Mouse (Mus musculus): Measurements from ENCODE around the gene Acaca. TPM values are rescaled to one million over a fixed set of nuclear protein-coding genes. Genes with fewer than 3 reads are reported as not detected.
A peak's percentile ranks its signal among the peaks of the same experiment; 100 is the strongest.
"Not testable (repeated sequence)": the region's sequence is repeated elsewhere in the genome, so short reads cannot be mapped to it uniquely, and the experiment has no call there.

Gene Acaca
- total RNA-seq, 2 experiments from 2014 or later = 488 to 991 TPM

GRCm38 (mm10) chr11:84376510-84377365 lies 247.3 kb downstream of the Acaca start:
- DNase-seq (ENCODE audit: low spot score in 2 of 2) = no peak

DNA sequence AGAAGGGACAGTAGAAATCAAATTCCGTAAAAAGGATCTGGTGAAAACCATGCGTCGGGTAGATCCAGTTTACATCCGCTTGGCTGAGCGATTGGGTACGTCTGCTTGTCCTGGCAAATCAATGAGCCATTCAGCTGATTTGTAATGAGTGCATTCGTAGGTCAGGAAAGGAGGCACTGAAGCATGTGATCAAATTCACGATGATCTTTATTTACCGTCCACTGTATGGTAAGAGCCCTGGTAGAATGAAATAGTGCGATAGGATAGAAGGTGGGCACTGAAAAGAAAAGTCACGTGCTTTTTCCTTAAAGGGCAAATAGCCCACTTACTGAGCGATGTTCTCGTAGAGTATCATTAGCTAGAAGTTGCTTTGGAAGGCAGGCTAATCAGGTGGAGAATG lies 253.0 kb downstream of the Acaca start:
- DNase-seq (ENCODE audit: low spot score in 2 of 2) = no peak

DNA sequence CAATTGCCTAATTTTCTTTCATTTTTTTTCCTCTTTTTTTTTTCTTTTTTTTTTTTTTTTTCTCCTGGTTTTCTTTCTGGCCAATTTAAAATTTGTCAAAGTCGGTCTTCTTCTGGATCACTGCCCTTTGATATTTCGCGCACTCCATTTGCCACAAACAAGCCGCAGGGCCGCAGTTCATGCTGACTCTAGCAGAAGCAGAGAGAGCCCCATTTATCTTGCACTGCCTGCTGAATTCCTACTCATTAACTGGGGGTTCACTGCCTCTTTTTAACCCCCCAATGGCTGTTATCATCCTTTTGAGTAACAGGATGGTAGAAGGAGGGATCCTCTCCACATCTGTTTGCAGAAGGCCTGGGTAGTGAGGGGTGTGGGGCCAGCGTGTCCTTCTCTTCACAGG lies 254.4 kb downstream of the Acaca start:
- DNase-seq (ENCODE audit: low spot score in 2 of 2) = no peak

GRCm38 (mm10) chr11:84389332-84389731 lies 259.9 kb downstream of the Acaca start:
- DNase-seq (ENCODE audit: low spot score in 2 of 2) = no peak

- DNase-seq (ENCODE audit: low spot score in 2 of 2) = no peak
These were observed 261.7 kb downstream of the Acaca start for GRCm38 (mm10) chr11:84391126-84391525.

DNA sequence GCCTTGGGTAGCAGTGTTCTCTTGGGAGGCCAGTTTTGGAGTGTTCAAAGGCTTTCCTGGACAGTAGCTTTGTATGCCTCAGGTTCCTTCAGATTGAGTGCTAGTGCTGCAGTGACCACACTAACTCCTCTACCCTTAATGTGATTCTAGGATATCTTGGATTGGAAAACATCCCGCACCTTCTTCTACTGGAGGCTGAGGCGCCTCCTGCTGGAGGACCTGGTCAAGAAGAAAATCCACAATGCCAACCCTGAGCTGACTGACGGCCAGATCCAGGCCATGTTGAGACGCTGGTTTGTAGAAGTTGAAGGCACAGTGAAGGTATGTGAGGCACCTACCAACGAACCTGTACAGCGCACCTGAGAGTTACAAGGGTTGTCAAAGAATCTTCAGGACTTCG lies 262.6 kb downstream of the Acaca start:
- not testable (repeated sequence) for DNase-seq (ENCODE audit: low spot score in 2 of 2)

GRCm38 (mm10) chr11:84393571-84393970 lies 264.1 kb downstream of the Acaca start:
- DNase-seq (ENCODE audit: low spot score in 2 of 2) = no peak

DNA sequence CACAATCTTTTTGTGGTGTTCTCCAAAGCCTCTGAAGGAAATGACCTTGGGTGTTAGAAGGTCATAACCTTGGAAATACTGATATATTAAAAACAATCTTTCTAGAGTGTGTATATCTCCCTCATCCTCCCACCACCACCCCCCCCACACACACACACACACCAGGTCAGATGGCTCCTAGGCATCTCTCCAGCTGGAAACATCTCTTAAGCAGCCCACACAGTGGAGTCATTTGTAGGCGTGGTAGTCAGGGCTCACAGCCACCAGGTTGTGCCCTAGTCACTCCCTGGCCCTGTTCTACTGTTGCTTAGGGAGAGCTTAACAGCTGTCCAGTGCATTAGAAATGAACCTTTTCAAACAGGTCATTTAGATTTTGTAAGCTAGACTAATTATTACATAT lies 265.5 kb downstream of the Acaca start:
- DNase-seq (ENCODE audit: low spot score in 2 of 2) = peak in 1 of 2 experiments; percentile 14

GRCm38 (mm10) chr11:84406733-84407132 lies 277.3 kb downstream of the Acaca start:
- no peak for DNase-seq (ENCODE audit: low spot score in 2 of 2)

DNA sequence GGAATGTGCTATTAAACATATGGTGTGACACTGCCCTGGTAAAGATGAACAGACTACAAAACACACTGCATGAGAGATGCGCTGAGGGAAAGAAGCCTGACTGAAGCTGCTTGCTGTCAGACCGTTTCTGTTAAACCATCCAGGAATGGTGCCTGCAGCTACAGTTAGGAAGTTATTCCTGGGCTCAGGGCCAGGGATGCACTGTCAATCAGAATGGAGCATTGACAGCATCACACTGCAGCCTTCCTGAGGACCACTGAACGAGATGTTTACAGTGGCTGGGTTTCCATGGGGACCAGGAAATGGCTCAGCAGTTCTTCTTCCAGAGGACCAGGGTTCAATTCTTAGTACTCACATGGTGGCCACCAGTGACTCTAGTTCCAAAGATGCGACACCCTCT lies 280.9 kb downstream of the Acaca start:
- DNase-seq (ENCODE audit: low spot score in 2 of 2) = no peak

GRCm38 (mm10) chr11:84410879-84411641 lies 281.6 kb downstream of the Acaca start:
- no peak for DNase-seq (ENCODE audit: low spot score in 2 of 2)

DNA sequence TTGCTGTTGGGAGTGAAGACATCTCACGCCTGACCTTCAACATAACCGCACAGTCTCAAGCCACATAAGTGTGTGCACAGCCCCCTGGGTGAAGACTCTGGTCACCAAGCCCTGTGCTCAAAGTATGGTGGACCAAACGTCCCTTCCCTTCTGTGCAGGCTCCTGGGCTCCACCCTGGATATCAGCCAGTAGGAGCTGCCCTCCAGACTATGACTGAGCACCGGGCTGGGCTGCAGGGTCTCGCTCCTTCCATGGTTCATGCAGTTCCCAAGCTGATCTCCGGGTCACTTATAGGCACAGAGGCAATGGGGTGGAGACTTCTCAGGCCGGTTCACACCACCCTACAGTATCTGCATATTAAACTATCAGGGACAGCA lies 282.2 kb downstream of the Acaca start:
- DNase-seq (ENCODE audit: low spot score in 2 of 2) = no peak

GRCm38 (mm10) chr11:84412201-84412934 lies 282.9 kb downstream of the Acaca start:
- DNase-seq (ENCODE audit: low spot score in 2 of 2) = no peak

- no peak for DNase-seq (ENCODE audit: low spot score in 2 of 2)
These were observed 283.6 kb downstream of the Acaca start for GRCm38 (mm10) chr11:84413111-84413510.

- DNase-seq (ENCODE audit: low spot score in 2 of 2) = no peak
These were observed 291.3 kb downstream of the Acaca start for GRCm38 (mm10) chr11:84420779-84421178.

GRCm38 (mm10) chr11:84425736-84426632 lies 296.5 kb downstream of the Acaca start:
- DNase-seq (ENCODE audit: low spot score in 2 of 2) = no peak

GRCm38 (mm10) chr11:84426633-84426998 lies 297.1 kb downstream of the Acaca start:
- DNase-seq (ENCODE audit: low spot score in 2 of 2) = no peak

- DNase-seq (ENCODE audit: low spot score in 2 of 2) = peak in 1 of 2 experiments; percentile 4
These were observed 300.1 kb downstream of the Acaca start for GRCm38 (mm10) chr11:84429581-84429980.

DNA sequence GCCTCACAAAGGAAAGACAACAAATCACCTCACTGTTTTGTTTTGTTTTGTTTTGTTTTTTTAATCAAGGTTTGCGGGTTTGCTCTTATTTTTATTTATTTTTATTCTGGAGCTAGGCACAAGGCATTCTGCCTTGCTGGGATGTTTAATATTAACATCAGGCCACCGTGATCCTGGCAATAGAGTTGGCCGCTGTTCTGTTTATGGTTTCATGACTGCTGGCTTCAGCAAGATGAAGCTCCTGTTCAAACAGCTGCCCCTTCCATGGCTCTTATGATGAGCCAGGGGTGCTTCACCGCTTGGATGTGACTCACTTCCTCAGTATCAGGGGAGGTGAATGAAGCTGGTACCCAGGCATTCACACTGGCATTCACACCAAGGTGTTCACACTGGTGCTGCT lies 300.9 kb downstream of the Acaca start:
- DNase-seq (ENCODE audit: low spot score in 2 of 2) = no peak

GRCm38 (mm10) chr11:84434879-84435278 lies 305.4 kb downstream of the Acaca start:
- DNase-seq (ENCODE audit: low spot score in 2 of 2) = no peak

GRCm38 (mm10) chr11:84440402-84440801 lies 310.9 kb downstream of the Acaca start:
- no peak for DNase-seq (ENCODE audit: low spot score in 2 of 2)
